Mouse (Mus musculus): ENCODE measurements around the gene Cd200.
"Not testable (repeated sequence)": the region's sequence is repeated elsewhere in the genome, so short reads cannot be mapped to it uniquely, and the experiment has no call there.

Cd200 gene

DNA sequence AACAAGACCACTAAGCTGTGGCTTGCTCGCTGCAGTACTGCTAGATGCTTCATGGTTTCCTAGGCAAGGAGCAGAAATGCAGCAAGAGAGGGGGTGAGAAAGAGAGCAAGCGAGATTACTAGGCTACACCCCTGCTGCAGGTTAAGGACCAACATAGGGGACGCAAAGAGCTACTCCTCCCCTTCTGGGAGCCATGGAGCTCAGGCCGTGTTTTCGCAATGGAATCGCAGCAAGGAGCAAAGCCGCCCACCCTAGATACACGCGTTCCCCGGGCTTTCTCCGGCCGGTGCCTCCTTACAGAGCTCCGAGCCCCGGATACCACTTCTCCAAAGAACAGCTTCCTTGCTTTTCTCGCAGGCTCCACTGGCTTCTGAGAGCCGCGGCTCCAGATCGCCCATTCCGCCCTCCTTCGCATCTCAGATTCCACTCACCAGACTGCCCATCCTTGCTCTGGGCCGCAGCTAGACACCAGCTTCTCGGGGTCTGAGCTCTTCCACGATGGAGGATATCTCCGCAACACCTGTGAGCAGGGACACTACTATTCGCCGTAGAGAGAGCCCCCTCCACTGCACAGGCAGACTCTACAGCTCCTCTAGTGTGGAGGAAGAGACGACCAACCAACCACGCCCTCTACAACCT lies at the start of gene Cd200:
Gene Cd200, minus strand, starts transcription at position 629 of the 639 bp plus-strand sequence.
- peak; percentile 24 to 35 for DNase-seq (ENCODE audit: low read depth in 2 of 2, low spot score in 2 of 2)

- DNase-seq (ENCODE audit: low read depth in 2 of 2, low spot score in 2 of 2): no peak
These were observed 45.9 kb upstream of the Cd200 start for GRCm38 (mm10) chr16:45454762-45455161.

DNA sequence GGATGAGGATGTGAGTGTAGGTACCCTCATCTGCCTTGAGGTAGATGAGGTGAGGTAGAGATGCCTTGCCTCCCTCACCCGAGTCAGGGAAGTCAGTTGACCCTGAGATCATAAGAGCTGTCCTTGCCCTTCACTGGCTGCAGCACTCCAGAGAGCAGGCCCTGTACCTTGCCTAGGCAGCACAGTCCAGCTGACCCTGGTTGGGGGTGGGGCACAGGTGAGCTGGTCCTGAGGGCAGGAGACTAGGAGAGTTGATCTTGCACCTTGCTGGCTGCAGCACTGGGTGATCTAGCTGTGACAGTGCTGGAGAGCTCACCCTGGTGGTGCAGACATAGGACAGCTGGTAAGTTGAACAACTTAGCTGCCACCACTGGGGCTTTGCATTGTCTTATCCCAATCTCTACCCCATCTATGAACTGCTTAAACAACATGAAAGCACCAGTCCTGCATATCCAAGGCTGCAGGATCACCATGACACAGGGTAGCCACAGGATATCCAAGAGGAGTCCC lies 28.4 kb upstream of the Cd200 start:
- DNase-seq (ENCODE audit: low read depth in 2 of 2, low spot score in 2 of 2): no peak

- no peak for DNase-seq (ENCODE audit: low read depth in 2 of 2, low spot score in 2 of 2)
These were observed 26.7 kb upstream of the Cd200 start for GRCm38 (mm10) chr16:45435591-45435990.

- no peak for DNase-seq (ENCODE audit: low read depth in 2 of 2, low spot score in 2 of 2)
These were observed 18.8 kb upstream of the Cd200 start for GRCm38 (mm10) chr16:45427651-45428050.

- no peak for DNase-seq (ENCODE audit: low read depth in 2 of 2, low spot score in 2 of 2)
These were observed 4.6 kb upstream of the Cd200 start for GRCm38 (mm10) chr16:45413497-45413896.

GRCm38 (mm10) chr16:45409064-45409446 lies 202 bp upstream of the Cd200 start:
- DNase-seq (ENCODE audit: low read depth in 2 of 2, low spot score in 2 of 2): not testable (repeated sequence)

- no peak for DNase-seq (ENCODE audit: low read depth in 2 of 2, low spot score in 2 of 2)
These were observed 1.0 kb downstream of the Cd200 start for GRCm38 (mm10) chr16:45407645-45408400.

DNA sequence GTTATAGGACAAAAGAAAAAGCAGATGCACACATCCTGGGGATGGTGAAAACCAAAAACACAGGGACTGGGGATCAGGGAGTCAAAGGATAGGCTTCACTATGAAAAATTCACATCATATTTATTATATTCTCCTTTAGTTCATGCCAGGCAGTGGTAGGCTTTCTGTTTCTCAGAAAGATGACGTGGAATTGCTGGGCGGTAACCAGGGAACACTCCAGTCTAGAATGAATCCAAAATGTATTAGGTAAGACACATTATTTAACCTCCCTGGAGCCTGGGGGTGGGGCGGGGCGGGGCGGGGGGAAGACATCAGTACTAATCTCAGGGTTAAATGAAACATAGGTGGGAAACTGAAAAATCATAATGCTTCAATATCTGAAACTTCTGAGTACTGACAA lies 1.8 kb downstream of the Cd200 start:
- DNase-seq (ENCODE audit: low read depth in 2 of 2, low spot score in 2 of 2): no peak

DNA sequence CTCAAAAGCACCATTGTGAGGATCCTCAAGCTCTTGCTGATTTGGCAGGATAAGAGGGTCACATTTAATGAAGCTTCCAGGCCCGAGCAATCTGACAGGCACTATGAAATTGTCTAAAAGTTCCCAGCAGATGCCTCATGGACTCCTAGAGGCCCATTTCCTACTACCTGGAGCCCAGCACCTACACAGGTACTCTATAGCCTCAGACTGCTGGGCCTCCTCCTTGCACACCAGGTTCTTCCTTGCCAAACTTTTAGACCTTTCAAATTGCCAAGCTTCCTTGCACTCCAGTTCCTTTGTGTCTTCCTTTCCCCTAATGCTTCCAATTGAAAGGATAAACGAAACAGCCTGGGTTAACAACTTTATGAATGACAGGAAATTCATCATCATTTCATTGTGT lies 5.9 kb downstream of the Cd200 start:
- no peak for DNase-seq (ENCODE audit: low read depth in 2 of 2, low spot score in 2 of 2)

GRCm38 (mm10) chr16:45402036-45402435 lies 6.8 kb downstream of the Cd200 start:
- no peak for DNase-seq (ENCODE audit: low read depth in 2 of 2, low spot score in 2 of 2)

GRCm38 (mm10) chr16:45399947-45400555 lies 8.8 kb downstream of the Cd200 start:
- DNase-seq (ENCODE audit: low read depth in 2 of 2, low spot score in 2 of 2): no peak

GRCm38 (mm10) chr16:45399411-45399810 lies 9.4 kb downstream of the Cd200 start:
- DNase-seq (ENCODE audit: low read depth in 2 of 2, low spot score in 2 of 2): no peak

- no peak for DNase-seq (ENCODE audit: low read depth in 2 of 2, low spot score in 2 of 2)
These were observed 11.4 kb downstream of the Cd200 start for GRCm38 (mm10) chr16:45397440-45397839.

- DNase-seq (ENCODE audit: low read depth in 2 of 2, low spot score in 2 of 2): no peak
These were observed 16.6 kb downstream of the Cd200 start for GRCm38 (mm10) chr16:45392246-45392645.

DNA sequence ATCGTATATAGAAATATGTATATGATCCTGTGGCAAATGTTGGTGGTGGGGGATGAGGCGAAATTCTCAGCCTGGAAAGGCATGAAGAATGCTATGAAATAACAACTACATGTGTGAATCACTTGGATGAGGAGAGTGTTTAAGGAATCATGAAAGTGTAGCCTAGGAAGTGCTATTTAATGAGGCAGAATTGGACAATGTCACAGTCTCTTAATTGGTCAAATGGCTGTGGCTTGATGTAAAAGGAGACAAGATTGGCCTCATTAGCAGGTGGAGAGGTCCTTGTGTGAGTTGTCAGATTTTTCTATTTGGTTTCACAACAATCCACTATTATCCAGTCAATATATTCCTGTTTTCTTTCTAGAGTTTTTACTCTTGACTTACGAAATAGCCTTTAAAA lies 17.2 kb downstream of the Cd200 start:
- DNase-seq (ENCODE audit: low read depth in 2 of 2, low spot score in 2 of 2): no peak

- no peak for DNase-seq (ENCODE audit: low read depth in 2 of 2, low spot score in 2 of 2)
These were observed 18.4 kb downstream of the Cd200 start for GRCm38 (mm10) chr16:45390286-45390956.

- no peak for DNase-seq (ENCODE audit: low read depth in 2 of 2, low spot score in 2 of 2)
These were observed 19.0 kb downstream of the Cd200 start for GRCm38 (mm10) chr16:45389833-45390232.

DNA sequence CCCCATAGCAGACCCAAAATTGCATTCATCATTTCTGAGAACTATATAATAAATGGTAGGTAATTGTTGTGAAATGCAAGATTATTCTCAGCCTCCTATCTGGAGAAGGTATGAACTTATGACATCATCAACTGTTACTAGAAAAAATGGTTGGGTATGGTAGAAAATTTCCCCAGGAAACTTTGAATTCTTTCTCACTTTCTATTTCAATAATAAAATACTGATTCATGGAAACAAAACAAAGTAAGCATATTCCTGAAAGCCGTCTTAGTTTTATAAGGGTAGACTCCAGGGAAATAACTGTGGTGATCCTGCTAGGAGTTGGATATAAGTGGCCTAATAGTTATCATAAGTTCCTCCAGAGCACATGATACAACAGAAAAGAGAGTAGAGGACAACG lies 19.8 kb downstream of the Cd200 start:
- no peak for DNase-seq (ENCODE audit: low read depth in 2 of 2, low spot score in 2 of 2)

- no peak for DNase-seq (ENCODE audit: low read depth in 2 of 2, low spot score in 2 of 2)
These were observed 27.0 kb downstream of the Cd200 start for GRCm38 (mm10) chr16:45381811-45382210.

DNA sequence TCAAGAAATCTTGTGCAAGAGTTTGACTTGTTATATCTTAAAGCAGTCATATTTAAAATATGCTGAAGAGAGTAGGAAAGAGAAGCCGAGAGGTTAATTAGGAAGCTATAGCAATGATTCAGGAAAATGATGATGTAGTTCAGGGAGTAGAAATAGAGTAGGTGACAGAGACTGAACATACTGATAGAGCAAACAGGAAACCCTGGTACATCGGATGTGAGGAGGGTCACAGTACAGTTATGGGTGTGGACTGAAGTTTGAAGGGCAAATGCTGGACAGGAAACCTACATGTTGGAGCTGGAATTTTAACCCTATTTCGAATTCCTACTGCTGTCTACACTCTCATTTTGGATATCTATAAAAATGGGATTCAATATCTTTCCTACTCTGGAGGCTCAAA lies 29.9 kb downstream of the Cd200 start:
- DNase-seq (ENCODE audit: low read depth in 2 of 2, low spot score in 2 of 2): no peak

Measured in CD8-positive naive resting alpha-beta T cell, adult 2 months (primary cell).